Comparison of ENCODE assay signal across 19 mouse cellular contexts in genomic region chr11:116869223-116869622, GRCm38 (mm10). TPM values are rescaled to one million over a fixed set of nuclear protein-coding genes. Genes with fewer than 3 reads are reported as not detected.
DNase-seq lines count a peak whose midpoint lies in the region; ATAC-seq and TF ChIP-seq lines count a peak whose summit lies in the region.
"Had no signal": no experiment of that assay in that cellular context is flagged by ENCODE, and none has a peak within 500 bp of the region (broad histone marks: within the 10 kb centered on the region; RNA-seq: fewer than 3 reads in every experiment).

No protein-coding gene starts in this region.

- TF ChIP-seq POLR2A in limb, embryonic 14.5 days (IDR thresholded peaks at IDR 0.05; ENCODE audit: borderline replicate concordance, extremely low read depth, insufficient read depth, insufficient read length) = no peak
- TF ChIP-seq POLR2A in CH12.LX (IDR thresholded peaks at IDR 0.05; ENCODE audit: low read depth, low read length) = no peak

- no peak overlapping the region for H3K4me2 ChIP-seq in limb, embryonic 14.5 days (replicated peaks; ENCODE audit: low read depth, low read length, severe bottlenecking)
- no peak overlapping the region for H3K4me2 ChIP-seq in CH12.LX (ENCODE audit: insufficient read depth, low read depth, poor library complexity, severe bottlenecking)
- no peak overlapping the region for H3K4me2 ChIP-seq in hindbrain, embryonic 16.5 days (ENCODE audit: low read length)
- H3K4me2 ChIP-seq: hindbrain, embryonic 14.5 days; limb, embryonic 15.5 days; neural tube, embryonic 13.5 days had no signal

- no peak overlapping the region for H3K27ac ChIP-seq in limb, embryonic 14.5 days (replicated peaks; ENCODE audit: low read depth, low read length)
- no peak overlapping the region for H3K27ac ChIP-seq in limb, embryonic 10.5 days
- peak overlapping the region; percentile 7; the same call in 1 of the 2 replicates for H3K27ac ChIP-seq in CH12.LX (ENCODE audit: insufficient read depth, low read depth)
- H3K27ac ChIP-seq in hindbrain, embryonic 16.5 days (ENCODE audit: low read depth, low read length) = no peak overlapping the region
- H3K27ac ChIP-seq: hindbrain, embryonic 14.5 days; limb, embryonic 15.5 days; midbrain, embryonic 10.5 days; neural tube, embryonic 13.5 days had no signal

- H3K36me3 ChIP-seq in limb, embryonic 14.5 days (ENCODE audit: control insufficient read depth, insufficient read depth, low read length) = peaks cover 76% of the 10 kb centered on the region
- peaks cover 68% of the 10 kb centered on the region for H3K36me3 ChIP-seq in limb, embryonic 10.5 days
- H3K36me3 ChIP-seq in CH12.LX (replicated peaks in 1 of 2; ENCODE audit: control insufficient read depth in 1 of 2, insufficient read depth in 1 of 2, low read length in 1 of 2) = peaks cover 46 to 64% of the 10 kb centered on the region in 2 experiments
- H3K36me3 ChIP-seq in hindbrain, embryonic 16.5 days (ENCODE audit: control insufficient read depth, insufficient read depth, low read length) = peaks cover 35% of the 10 kb centered on the region

- in situ Hi-C loops in CH12.LX (cut with MboI; ENCODE audit: low pct_ligation_motif_present, low pct_unique_long_range_greater_than_20kb, low sequenced_read_pairs) = no loop called here

- H3K27me3 ChIP-seq in limb, embryonic 14.5 days (ENCODE audit: control insufficient read depth, insufficient read depth, low read length) = no peaks in the 10 kb centered on the region
- no peaks in the 10 kb centered on the region for H3K27me3 ChIP-seq in limb, embryonic 10.5 days (ENCODE audit: low read depth, poor library complexity, severe bottlenecking)
- H3K27me3 ChIP-seq in CH12.LX (replicated peaks) = no peaks in the 10 kb centered on the region
- H3K27me3 ChIP-seq in hindbrain, embryonic 16.5 days (replicated peaks; ENCODE audit: control insufficient read depth, insufficient read depth, low read length) = no peaks in the 10 kb centered on the region
- H3K27me3 ChIP-seq: limb, embryonic 15.5 days; neural tube, embryonic 13.5 days had no signal

- H3K79me2 ChIP-seq in CH12.LX (replicated peaks; ENCODE audit: control insufficient read depth, extremely low read depth, insufficient read depth, poor library complexity, severe bottlenecking) = no peaks in the 10 kb centered on the region

- TF ChIP-seq RAD21 in CH12.LX (IDR thresholded peaks at IDR 0.05; ENCODE audit: low read depth, low read length) = no peak

- no peak for TF ChIP-seq CTCF in CH12.LX (conservative IDR thresholded peaks at IDR 0.05 in 1 of 2, IDR thresholded peaks at IDR 0.05 in 1 of 2; ENCODE audit: low read depth in 2 of 2, low read length in 2 of 2)

- no peak for ATAC-seq in limb, embryonic 14.5 days (ENCODE audit: low FRiP score, low read depth)
- ATAC-seq in hindbrain, embryonic 16.5 days = no peak
- ATAC-seq: forebrain, postnatal 0 days had no signal

- H3K4me3 ChIP-seq in limb, embryonic 14.5 days (replicated peaks; ENCODE audit: low read length) = no peak overlapping the region
- H3K4me3 ChIP-seq in limb, embryonic 10.5 days = no peak overlapping the region
- no peak overlapping the region for H3K4me3 ChIP-seq in CH12.LX (replicated peaks in 1 of 3; ENCODE audit: low read depth in 2 of 3, low read length in 2 of 3, poor library complexity in 1 of 3)
- no peak overlapping the region for H3K4me3 ChIP-seq in hindbrain, embryonic 16.5 days (ENCODE audit: low read length)
- H3K4me3 ChIP-seq: limb, embryonic 15.5 days; midbrain, embryonic 10.5 days; neural tube, embryonic 13.5 days had no signal

- no peak overlapping the region for H3K9ac ChIP-seq in limb, embryonic 14.5 days (ENCODE audit: low read depth, low read length, severe bottlenecking)
- no peak overlapping the region for H3K9ac ChIP-seq in CH12.LX (ENCODE audit: insufficient read depth, low read depth)
- H3K9ac ChIP-seq in hindbrain, embryonic 16.5 days (ENCODE audit: low read depth, low read length) = no peak overlapping the region
- H3K9ac ChIP-seq: forebrain, postnatal 0 days; hindbrain, embryonic 14.5 days; limb, embryonic 15.5 days; neural tube, embryonic 13.5 days had no signal

- H3K9me3 ChIP-seq in limb, embryonic 14.5 days (ENCODE audit: control insufficient read depth, low read length) = no peaks in the 10 kb centered on the region
- H3K9me3 ChIP-seq in limb, embryonic 10.5 days (replicated peaks) = no peaks in the 10 kb centered on the region
- no peaks in the 10 kb centered on the region for H3K9me3 ChIP-seq in CH12.LX (replicated peaks; ENCODE audit: low read length)
- no peaks in the 10 kb centered on the region for H3K9me3 ChIP-seq in hindbrain, embryonic 16.5 days (ENCODE audit: control insufficient read depth, low read length)
- H3K9me3 ChIP-seq: limb, embryonic 15.5 days; midbrain, embryonic 10.5 days; neural tube, embryonic 13.5 days had no signal

- DNase-seq in limb, embryonic 14.5 days (ENCODE audit: low spot score) = peak; percentile 56
- no peak for DNase-seq in limb, embryonic 10.5 days (ENCODE audit: low spot score)
- DNase-seq in CH12.LX (ENCODE audit: extremely low read depth) = no peak
- peak; percentile 58 for DNase-seq in brain, adult 2 months (ENCODE audit: low read depth, low spot score)
- peak; percentile 45 for DNase-seq in lung, postnatal 25 days (ENCODE audit: low spot score)
- no peak for DNase-seq in adipocyte (ENCODE audit: low spot score)
- DNase-seq: cerebellum, adult 11 months; cerebellum, postnatal 25 days; forebrain, postnatal 0 days; heart, adult 18-20 months; heart, postnatal 10 days; kidney, adult 11 months; kidney, postnatal 14 days; right cerebral cortex, postnatal 14 days had no signal

- 80% methylated on average over 8 of the region's 8 CpGs for WGBS in limb, embryonic 14.5 days
- 82% methylated on average over 8 of the region's 8 CpGs for WGBS in limb, embryonic 10.5 days
- 89% methylated on average over 8 of the region's 8 CpGs for WGBS in hindbrain, embryonic 16.5 days

- no peaks in the 10 kb centered on the region for H3K4me1 ChIP-seq in limb, embryonic 14.5 days (ENCODE audit: control insufficient read depth, insufficient read depth, low read length)
- 0 out of 2 replicates have a peak, but pooled peaks cover 2% of the 10 kb centered on the region for H3K4me1 ChIP-seq in limb, embryonic 10.5 days
- H3K4me1 ChIP-seq in CH12.LX (ENCODE audit: control insufficient read depth in 1 of 2, insufficient read depth in 2 of 2) = peaks cover 16 to 70% of the 10 kb centered on the region in 2 experiments
- H3K4me1 ChIP-seq in hindbrain, embryonic 16.5 days (ENCODE audit: control insufficient read depth, insufficient read depth, low read depth, low read length) = no peaks in the 10 kb centered on the region
- H3K4me1 ChIP-seq: midbrain, embryonic 10.5 days; neural tube, embryonic 13.5 days had no signal

- TF ChIP-seq EP300 in CH12.LX (IDR thresholded peaks at IDR 0.05; ENCODE audit: low read length) = no peak

- dilution Hi-C loops in CH12.LX (cut with MboI; ENCODE audit: extremely low pct_ligation_motif_present, extremely low pct_unique_long_range_greater_than_20kb, low sequenced_read_pairs) = no loop called here

TF ChIP-seq in CH12.LX, 34 proteins besides CTCF, POLR2A, EP300 and RAD21 (continues in another document):
- no peak for TF ChIP-seq SMC3 (IDR thresholded peaks at IDR 0.05; ENCODE audit: low read depth, low read length)
- no peak for TF ChIP-seq MYC (IDR thresholded peaks at IDR 0.05; ENCODE audit: low read depth, low read length)

RNA-seq across cellular contexts. Expression of gene Srsf2, which starts 16.3 kb away (rescaled TPM):
- 791 and 910 TPM in 2 replicates for polyA plus RNA-seq in limb, embryonic 14.5 days (2012; rRNA removed)
- 776 and 780 TPM in 2 replicates for polyA plus RNA-seq in limb, embryonic 14.5 days (2014; fragmentation: Nextera tagmentation; extraction: Ambion mirVana)
- 925 and 971 TPM in 2 replicates for polyA plus RNA-seq in limb, embryonic 10.5 days (2016; fragmentation: Nextera tagmentation; extraction: Ambion mirVana)
- total RNA-seq in CH12.LX (2012; rRNA removed) (298 and 478 TPM in 2 replicates), CH12.LX (2014; rRNA removed) (443 and 471 TPM in 2 replicates)
- polyA plus RNA-seq in CH12.LX (2012; ENCODE audit: insufficient read length, low read depth) = 1,116 and 1,224 TPM in 2 replicates
- 469 and 518 TPM in 2 replicates for polyA plus RNA-seq in hindbrain, embryonic 16.5 days (2015; fragmentation: Nextera tagmentation; extraction: Ambion mirVana)

RNA-seq across cellular contexts. Expression of gene Mfsd11, which starts 17.0 kb away (rescaled TPM):
- polyA plus RNA-seq in limb, embryonic 14.5 days (2012; rRNA removed) = 35.0 and 41.5 TPM in 2 replicates
- polyA plus RNA-seq in limb, embryonic 14.5 days (2014; fragmentation: Nextera tagmentation; extraction: Ambion mirVana) = 46.0 and 47.2 TPM in 2 replicates
- polyA plus RNA-seq in limb, embryonic 10.5 days (2016; fragmentation: Nextera tagmentation; extraction: Ambion mirVana) = 17.9 and 22.5 TPM in 2 replicates
- total RNA-seq in CH12.LX (2012; rRNA removed) = 13.2 and 16.0 TPM in 2 replicates
- 3.7 and 4.1 TPM in 2 replicates for total RNA-seq in CH12.LX (2014; rRNA removed)
- 15.4 and 17.7 TPM in 2 replicates for polyA plus RNA-seq in CH12.LX (2012; ENCODE audit: insufficient read length, low read depth)
- 52.1 and 52.7 TPM in 2 replicates for polyA plus RNA-seq in hindbrain, embryonic 16.5 days (2015; fragmentation: Nextera tagmentation; extraction: Ambion mirVana)

RNA-seq across cellular contexts. Expression of gene Jmjd6, which starts 26.0 kb away (rescaled TPM):
- 51.2 and 57.0 TPM in 2 replicates for polyA plus RNA-seq in limb, embryonic 14.5 days (2012; rRNA removed)
- polyA plus RNA-seq in limb, embryonic 14.5 days (2014; fragmentation: Nextera tagmentation; extraction: Ambion mirVana) = 68.0 and 77.8 TPM in 2 replicates
- 93.1 and 111 TPM in 2 replicates for polyA plus RNA-seq in limb, embryonic 10.5 days (2016; fragmentation: Nextera tagmentation; extraction: Ambion mirVana)
- 106 and 110 TPM in 2 replicates for total RNA-seq in CH12.LX (2012; rRNA removed)
- total RNA-seq in CH12.LX (2014; rRNA removed) = 104 and 116 TPM in 2 replicates
- polyA plus RNA-seq in CH12.LX (2012; ENCODE audit: insufficient read length, low read depth) = 109 and 133 TPM in 2 replicates
- polyA plus RNA-seq in hindbrain, embryonic 16.5 days (2015; fragmentation: Nextera tagmentation; extraction: Ambion mirVana) = 67.2 and 70.2 TPM in 2 replicates

RNA-seq across cellular contexts. Expression of gene Mettl23, which starts 26.1 kb away (rescaled TPM):
- 51.0 and 54.9 TPM in 2 replicates for polyA plus RNA-seq in limb, embryonic 14.5 days (2012; rRNA removed)
- 77.9 and 84.1 TPM in 2 replicates for polyA plus RNA-seq in limb, embryonic 14.5 days (2014; fragmentation: Nextera tagmentation; extraction: Ambion mirVana)
- 56.5 and 59.5 TPM in 2 replicates for polyA plus RNA-seq in limb, embryonic 10.5 days (2016; fragmentation: Nextera tagmentation; extraction: Ambion mirVana)
- total RNA-seq in CH12.LX (2012; rRNA removed) = 60.1 and 63.7 TPM in 2 replicates
- total RNA-seq in CH12.LX (2014; rRNA removed) = 64.9 and 82.2 TPM in 2 replicates
- 30.6 and 44.5 TPM in 2 replicates for polyA plus RNA-seq in CH12.LX (2012; ENCODE audit: insufficient read length, low read depth)
- polyA plus RNA-seq in hindbrain, embryonic 16.5 days (2015; fragmentation: Nextera tagmentation; extraction: Ambion mirVana) = 62.6 and 62.8 TPM in 2 replicates

RNA-seq across cellular contexts. Expression of gene Mxra7, which starts 41.4 kb away (rescaled TPM):
- 20.8 and 21.9 TPM in 2 replicates for polyA plus RNA-seq in limb, embryonic 14.5 days (2012; rRNA removed)
- polyA plus RNA-seq in limb, embryonic 14.5 days (2014; fragmentation: Nextera tagmentation; extraction: Ambion mirVana) = 11.0 and 13.9 TPM in 2 replicates
- polyA plus RNA-seq in limb, embryonic 10.5 days (2016; fragmentation: Nextera tagmentation; extraction: Ambion mirVana) = 13.9 and 14.9 TPM in 2 replicates
- total RNA-seq in CH12.LX (2012; rRNA removed) (not detected in 2 replicates), CH12.LX (2014; rRNA removed) (not detected in 2 replicates)
- not detected in 2 replicates for polyA plus RNA-seq in CH12.LX (2012; ENCODE audit: insufficient read length, low read depth)
- polyA plus RNA-seq in hindbrain, embryonic 16.5 days (2015; fragmentation: Nextera tagmentation; extraction: Ambion mirVana) = 33.7 and 37.7 TPM in 2 replicates

Comparison
In these comparisons a context has a peak if more than half of its experiments do, and no peak if none do; other contexts are left out.
1. DNase-seq: peak in limb, embryonic 14.5 days (single experiment), brain, adult 2 months (single experiment) and lung, postnatal 25 days (single experiment); none in limb, embryonic 10.5 days (single experiment), CH12.LX (single experiment) and adipocyte (single experiment).